Mouse (Mus musculus): Measurements from ENCODE around the gene Mrps7.

- TF ChIP-seq CTCF (IDR thresholded peaks at IDR 0.05; ENCODE audit: insufficient read depth, low read depth, low read length) (no peak), POLR2A (IDR thresholded peaks at IDR 0.05; ENCODE audit: insufficient read depth, low read depth, low read length) (no peak)
Observed at GRCm38 (mm10) chr11:115601174-115601573, 2.6 kb upstream of the Mrps7 start.

All from olfactory bulb, adult 2 months (tissue).